Mouse (Mus musculus) lung, postnatal 0 days (tissue): ENCODE measurements at regions not wholly inside any gene's neighbourhood (a gene's known extent, or its start where the extent isn't known, plus 50 kb on each side); places are given as distances from the start of the nearest gene placed in this dataset.
A peak's percentile ranks its signal among the peaks of the same experiment; 100 is the strongest.

Experiments used
- ATAC-seq: fragments of 200-750 bp; cut with Nextera tagmentation; 2 replicates; pipeline ENCODE4 v1.8.0; 2017; ENCODE audit warnings: moderate library complexity
- DNase-seq: peaks from one replicate; pipeline ENCODE4 v3.0.0-alpha.2; 2016; ENCODE audit warnings: low spot score
- H3K27ac ChIP-seq: fragments of 300-500 bp; sonication (generic); 2 replicates; pipeline ENCODE4 v1.5.1; 2014; ENCODE audit warnings: antibody characterized with exemption, mild to moderate bottlenecking, low read length, mixed read lengths
- H3K27me3 ChIP-seq: fragments of 300-500 bp; sonication (generic); replicated peaks from 2 replicates; pipeline ENCODE4 v1.6.1; 2014; ENCODE audit warnings: low read length, mixed read lengths; ENCODE audit not compliant: insufficient read depth
- H3K36me3 ChIP-seq: fragments of 300-500 bp; sonication (generic); 2 replicates; pipeline ENCODE4 v1.6.1; 2014; ENCODE audit warnings: low read length, mixed read lengths; ENCODE audit not compliant: insufficient read depth
- H3K4me1 ChIP-seq: fragments of 300-500 bp; sonication (generic); 2 replicates; pipeline ENCODE4 v1.6.1; 2014; ENCODE audit warnings: antibody characterized with exemption, low read depth, low read length, mixed read lengths; ENCODE audit not compliant: insufficient read depth
- H3K4me2 ChIP-seq: fragments of 300-500 bp; sonication (generic); replicated peaks from 2 replicates; pipeline ENCODE4 v1.6.1; 2014; ENCODE audit warnings: low read depth, mild to moderate bottlenecking, low read length, moderate library complexity, mixed read lengths
- H3K4me3 ChIP-seq: fragments of 300-500 bp; sonication (generic); 2 replicates; pipeline ENCODE4 v1.5.1; 2014; ENCODE audit warnings: low read depth, low read length
- H3K9ac ChIP-seq: fragments of 300-500 bp; sonication (generic); replicated peaks from 2 replicates; pipeline ENCODE4 v1.6.1; 2014; ENCODE audit warnings: low read depth, mild to moderate bottlenecking
- H3K9me3 ChIP-seq: fragments of 300-500 bp; sonication (generic); 2 replicates; pipeline ENCODE4 v1.6.1; 2016; ENCODE audit warnings: low read length, mixed read lengths
- CTCF ChIP-seq: IDR thresholded peaks from 2 replicates; pipeline ENCODE4 v1.5.1; 2016; ENCODE audit warnings: antibody characterized with exemption, mild to moderate bottlenecking
- EP300 ChIP-seq: IDR thresholded peaks from 2 replicates; pipeline ENCODE4 v1.6.1; 2016; ENCODE audit warnings: antibody characterized with exemption, mild to moderate bottlenecking, control low read depth
- WGBS: fragments of 180-500 bp; shearing (Covaris S2); extraction: QIAGEN DNeasy Blood & Tissue Kit; methylation state at CpG from one replicate; pipeline ENCODE4 v1.1.7; 2014; 5-methylcytosine and 5-hydroxymethylcytosine counted together

DNA sequence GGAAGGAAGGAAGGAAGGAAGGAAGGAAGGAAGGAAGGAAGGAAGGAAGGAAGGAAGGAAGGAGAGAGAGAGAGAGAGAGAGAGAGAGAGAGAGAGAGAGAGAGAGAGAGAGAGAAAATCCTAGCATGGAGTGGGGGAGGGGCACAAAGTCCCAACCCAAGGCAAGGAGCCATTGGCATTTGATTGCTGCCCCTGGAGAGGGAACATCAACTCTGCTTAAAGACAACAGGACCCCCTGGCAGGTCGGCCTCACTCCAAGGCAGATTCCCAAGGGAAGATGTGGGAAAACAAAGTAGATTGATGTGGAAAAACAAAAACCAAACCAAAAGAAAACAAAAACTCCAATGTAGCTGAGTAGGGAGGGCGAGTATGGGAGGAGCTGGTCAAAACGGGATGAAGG lies 49.9 kb upstream of the Fzd10 start:
- no peak for ATAC-seq
- H3K9ac ChIP-seq = no peak overlapping the region
- H3K4me2 ChIP-seq = no peak overlapping the region
- H3K4me3 ChIP-seq = no peak overlapping the region
- 21% methylated on average over 3 of the region's 3 CpGs for WGBS
- DNase-seq = no peak
- H3K36me3 ChIP-seq = no peaks in the 10 kb centered on the region
- no peaks in the 10 kb centered on the region for H3K4me1 ChIP-seq
- no peaks in the 10 kb centered on the region for H3K9me3 ChIP-seq
- H3K27ac ChIP-seq = no peak overlapping the region
- TF ChIP-seq EP300 (no peak), CTCF (no peak)
- peaks cover 3% of the 10 kb centered on the region; the same call in 1 of the 2 replicates for H3K27me3 ChIP-seq

- Histone ChIP-seq H3K4me2 (no peak overlapping the region), H3K9ac (no peak overlapping the region), H3K9me3 (no peaks in the 10 kb centered on the region), H3K4me1 (no peaks in the 10 kb centered on the region), H3K27ac (no peak overlapping the region), H3K27me3 (peaks cover 3% of the 10 kb centered on the region; the same call in 1 of the 2 replicates), H3K4me3 (no peak overlapping the region), H3K36me3 (no peaks in the 10 kb centered on the region)
- WGBS = 82% methylated on average over 11 of the region's 11 CpGs
- ATAC-seq (no peak), DNase-seq (no peak)
- TF ChIP-seq EP300 (no peak), CTCF (no peak)
Measured at GRCm38 (mm10) chr5:128549811-128550210, 50.8 kb upstream of the Fzd10 start.

DNA sequence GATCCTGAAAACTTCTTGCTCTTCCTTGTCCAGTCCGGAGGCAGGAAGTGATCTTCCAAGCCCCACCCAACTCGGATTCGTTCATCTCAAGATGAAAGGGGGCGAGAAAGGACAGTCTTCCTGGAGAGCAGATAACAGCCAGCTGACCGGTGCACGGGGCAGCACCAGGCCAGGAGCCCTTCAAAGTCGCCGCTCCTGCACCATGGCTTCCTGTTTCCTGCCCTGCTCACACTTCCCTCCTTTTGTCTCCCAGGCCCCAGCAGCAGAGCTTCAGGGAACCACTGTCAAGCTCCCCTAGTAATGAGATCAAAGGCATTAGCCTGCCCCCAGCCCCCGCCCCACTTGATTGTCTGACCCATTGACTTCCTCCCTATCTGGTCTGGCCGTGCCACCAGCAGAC lies 58.6 kb upstream of the Fzd10 start:
- no peaks in the 10 kb centered on the region for H3K36me3 ChIP-seq
- H3K4me1 ChIP-seq = no peaks in the 10 kb centered on the region
- ATAC-seq (peak; percentile 63), DNase-seq (peak; percentile 52)
- peak overlapping the region; percentile 34 for H3K4me2 ChIP-seq
- TF ChIP-seq CTCF (no peak), EP300 (no peak)
- no peaks in the 10 kb centered on the region for H3K27me3 ChIP-seq
- no peaks in the 10 kb centered on the region for H3K9me3 ChIP-seq
- WGBS = 9% methylated on average over 10 of the region's 10 CpGs
- H3K9ac ChIP-seq = no peak overlapping the region
- H3K27ac ChIP-seq = no peak overlapping the region
- H3K4me3 ChIP-seq = no peak overlapping the region

DNA sequence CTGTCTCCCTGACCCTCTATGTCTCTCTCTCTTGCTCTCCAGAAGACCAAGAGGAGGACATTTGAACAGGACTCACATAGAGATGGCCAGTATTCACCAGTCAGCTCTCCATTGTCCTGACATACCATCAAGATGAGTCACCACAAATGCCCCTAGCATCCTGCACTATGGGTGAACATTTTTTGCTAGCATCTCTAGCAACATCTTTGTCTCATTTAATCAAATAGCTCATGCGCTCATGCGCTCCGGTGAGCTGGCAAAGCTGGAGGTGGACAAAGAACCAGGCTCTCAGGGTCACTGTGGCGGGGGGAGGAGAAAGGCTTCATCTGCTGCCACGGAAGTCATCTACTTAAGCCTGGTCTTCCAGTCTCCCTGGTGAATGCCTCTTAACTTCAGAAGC lies 62.0 kb upstream of the Fzd10 start:
- TF ChIP-seq CTCF (no peak), EP300 (no peak)
- Histone ChIP-seq H3K27me3 (no peaks in the 10 kb centered on the region), H3K27ac (no peak overlapping the region), H3K4me1 (no peaks in the 10 kb centered on the region), H3K9me3 (no peaks in the 10 kb centered on the region), H3K4me2 (no peak overlapping the region), H3K9ac (no peak overlapping the region), H3K36me3 (no peaks in the 10 kb centered on the region), H3K4me3 (no peak overlapping the region)
- ATAC-seq = no peak
- DNase-seq = no peak
- 81% methylated on average over 5 of the region's 5 CpGs for WGBS

DNA sequence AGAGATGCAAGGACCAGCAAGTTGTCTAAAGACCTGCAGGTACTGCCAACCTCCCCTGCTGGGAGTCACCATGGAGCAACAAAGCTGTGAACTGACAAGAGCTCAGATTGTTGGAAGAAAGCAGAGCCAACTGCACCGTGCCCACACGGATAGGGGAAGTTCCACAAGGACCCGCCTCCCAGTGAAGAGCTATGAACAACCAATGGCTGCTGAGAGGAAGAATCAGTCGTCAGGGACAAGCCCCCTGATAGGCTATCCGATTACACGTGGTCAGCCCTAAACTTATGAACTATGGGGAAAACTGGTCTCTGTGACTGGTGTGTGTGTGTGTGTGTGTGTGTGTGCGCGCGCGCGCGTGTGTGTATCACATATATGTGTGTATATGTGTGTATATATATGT lies 63.4 kb upstream of the Fzd10 start:
- H3K9me3 ChIP-seq = no peaks in the 10 kb centered on the region
- no peak overlapping the region for H3K4me3 ChIP-seq
- no peaks in the 10 kb centered on the region for H3K36me3 ChIP-seq
- H3K27me3 ChIP-seq = no peaks in the 10 kb centered on the region
- ATAC-seq (no peak), DNase-seq (no peak)
- no peak overlapping the region for H3K4me2 ChIP-seq
- H3K27ac ChIP-seq = no peak overlapping the region
- 61% methylated on average over 12 of the region's 12 CpGs for WGBS
- no peak overlapping the region for H3K9ac ChIP-seq
- H3K4me1 ChIP-seq = no peaks in the 10 kb centered on the region
- TF ChIP-seq CTCF = no peak
- TF ChIP-seq EP300 = no peak

- TF ChIP-seq CTCF = no peak
- no peak for TF ChIP-seq EP300
- DNase-seq (no peak), ATAC-seq (no peak)
- no peaks in the 10 kb centered on the region for H3K9me3 ChIP-seq
- no peak overlapping the region for H3K27ac ChIP-seq
- WGBS = 48% methylated on average over 8 of the region's 8 CpGs
- no peaks in the 10 kb centered on the region for H3K4me1 ChIP-seq
- H3K4me2 ChIP-seq = no peak overlapping the region
- no peaks in the 10 kb centered on the region for H3K27me3 ChIP-seq
- no peaks in the 10 kb centered on the region for H3K36me3 ChIP-seq
- H3K9ac ChIP-seq = no peak overlapping the region
- no peak overlapping the region for H3K4me3 ChIP-seq
Measured at GRCm38 (mm10) chr5:128536393-128536792, 64.3 kb upstream of the Fzd10 start.

GRCm38 (mm10) chr5:128527241-128527640 lies 73.4 kb upstream of the Fzd10 start:
- TF ChIP-seq EP300 = no peak
- TF ChIP-seq CTCF = peak; percentile 43
- no peaks in the 10 kb centered on the region for H3K27me3 ChIP-seq
- no peak overlapping the region for H3K27ac ChIP-seq
- ATAC-seq (no peak), DNase-seq (no peak)
- no peak overlapping the region for H3K4me2 ChIP-seq
- no peak overlapping the region for H3K4me3 ChIP-seq
- no peaks in the 10 kb centered on the region for H3K4me1 ChIP-seq
- 23% methylated on average over 7 of the region's 9 CpGs for WGBS
- no peaks in the 10 kb centered on the region for H3K36me3 ChIP-seq
- no peak overlapping the region for H3K9ac ChIP-seq
- H3K9me3 ChIP-seq = no peaks in the 10 kb centered on the region
